Mouse (Mus musculus): ENCODE results near the gene Blvrb.

The Blvrb gene

DNA sequence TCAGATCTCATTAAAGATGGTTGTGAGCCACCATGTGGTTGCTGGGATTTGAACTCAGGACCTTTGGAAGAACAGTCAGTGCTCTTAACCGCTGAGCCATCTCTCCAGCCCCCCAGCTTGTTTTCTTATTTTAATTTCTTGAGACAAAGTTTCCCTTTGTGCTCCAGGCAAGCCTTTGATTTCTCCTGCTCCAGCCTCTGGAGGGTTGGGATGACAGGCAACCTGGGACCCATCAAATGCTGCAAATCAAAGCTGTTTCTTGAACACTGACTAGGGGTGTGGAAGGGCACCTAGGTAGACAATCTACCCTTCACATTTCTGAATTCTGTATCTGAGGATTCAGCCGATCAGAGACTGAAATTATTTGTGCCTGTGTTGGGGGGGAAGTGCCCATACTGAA lies 63.0 kb downstream of the Blvrb start:
- DNase-seq (ENCODE audit: extremely low read depth, low read depth, low spot score), result no peak

DNA sequence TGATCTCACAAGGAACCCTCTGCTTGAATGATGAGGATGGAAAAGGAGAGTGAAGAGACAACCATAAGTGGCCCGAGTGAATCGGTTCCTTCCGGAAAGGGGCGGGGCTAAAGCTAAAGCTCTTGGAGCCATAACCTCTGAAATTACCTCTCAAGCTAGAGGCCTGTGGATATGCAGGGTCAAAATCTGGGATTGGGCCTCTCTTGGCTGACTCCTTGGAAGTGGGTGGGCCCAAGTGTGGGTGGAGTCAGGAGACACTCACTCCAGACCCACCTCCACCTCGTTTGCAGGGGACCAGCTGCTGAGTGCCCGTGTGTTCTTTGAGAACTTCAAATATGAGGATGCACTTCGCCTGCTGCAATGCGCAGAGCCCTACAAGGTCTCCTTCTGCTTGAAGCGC lies 67.2 kb downstream of the Blvrb start:
- no peak for DNase-seq (ENCODE audit: extremely low read depth, low read depth, low spot score)
